Mouse (Mus musculus) activated CD4-positive, CD25-positive, alpha-beta regulatory T cell, adult 4 months (primary cell): ENCODE measurements around the gene Ccdc28a. TPM values are rescaled to one million over a fixed set of nuclear protein-coding genes. Genes with fewer than 3 reads are reported as not detected.

Source experiments
- ATAC-seq: one replicate; pipeline ENCODE4 v1.8.0; 2017
- polyA plus RNA-seq, 2 experiments: library from polyadenylated mRNA; unstranded; fragments of 100-300 nt; shearing (Covaris generic); gene quantifications; one replicate each; pipeline ENCODE4 v1.2.1; 2017

Ccdc28a gene
- polyA plus RNA-seq, 2 experiments from 2014 or later = 25.8 to 38.1 TPM

DNA sequence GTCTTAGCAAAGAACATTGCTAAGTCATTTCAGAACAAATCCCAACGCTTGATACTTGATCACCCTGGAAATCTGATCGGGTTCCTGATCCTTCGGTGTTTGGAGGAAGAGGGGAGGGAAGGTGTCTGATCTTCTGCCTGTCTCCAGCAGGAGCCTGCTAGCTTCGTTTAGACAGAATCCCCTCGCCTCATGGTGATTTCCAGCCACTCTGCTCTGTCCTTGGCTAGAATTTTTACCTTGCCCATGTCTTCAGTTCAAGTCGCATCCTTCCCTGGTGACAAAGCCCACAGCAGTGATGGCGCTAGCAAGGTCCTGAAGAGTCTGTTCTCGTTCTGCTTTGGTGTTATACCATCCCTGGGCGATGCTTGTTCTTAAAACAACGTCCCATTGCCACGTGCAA, 40.6 kb downstream of the Ccdc28a start:
- ATAC-seq = no peak

- ATAC-seq = peak; percentile 44
These were observed 41.6 kb downstream of the Ccdc28a start for GRCm38 (mm10) chr10:18193221-18193620.

GRCm38 (mm10) chr10:18191706-18192105, 43.1 kb downstream of the Ccdc28a start:
- no peak for ATAC-seq

DNA sequence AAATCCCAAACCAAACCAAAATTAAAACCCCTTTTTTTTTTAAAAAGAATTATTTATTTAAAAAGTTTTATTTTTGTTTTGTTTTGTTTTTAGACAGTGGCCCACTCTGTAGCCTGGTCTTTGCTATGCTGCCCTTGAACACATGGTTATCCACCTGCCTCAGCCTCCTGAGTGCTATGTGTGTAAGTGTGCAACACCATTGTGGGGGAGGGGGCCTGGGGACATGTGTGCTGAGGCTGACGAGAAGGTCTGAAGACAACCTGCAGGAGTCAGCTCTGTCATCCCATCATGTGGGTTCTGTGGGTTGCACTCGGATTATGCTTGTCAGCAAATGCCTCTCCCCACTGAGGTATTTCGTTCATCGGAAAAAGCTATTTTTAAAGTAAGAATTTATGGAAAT, 45.3 kb downstream of the Ccdc28a start:
- ATAC-seq = no peak

DNA sequence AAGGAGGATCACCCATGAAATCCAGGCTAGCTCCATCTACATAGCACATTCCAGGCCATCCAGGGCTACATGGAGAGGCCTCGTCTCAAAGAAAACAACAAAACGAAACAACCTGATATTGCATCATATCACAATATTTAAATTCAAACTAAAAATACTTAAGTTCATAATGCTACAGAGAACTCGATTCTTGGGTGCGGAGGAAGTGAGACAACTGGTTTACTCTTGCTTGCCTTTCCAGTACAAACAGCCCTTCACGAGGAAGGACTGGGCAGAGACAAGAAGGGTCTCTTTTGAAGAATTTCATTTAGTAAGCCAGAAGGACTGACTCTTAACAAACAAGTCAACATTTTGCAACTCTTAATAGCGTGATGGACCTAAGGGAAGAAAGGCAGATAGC, 46.2 kb downstream of the Ccdc28a start:
- no peak for ATAC-seq

- ATAC-seq = no peak
These were observed 52.6 kb downstream of the Ccdc28a start for GRCm38 (mm10) chr10:18182246-18182645.

GRCm38 (mm10) chr10:18177304-18177703, 57.5 kb downstream of the Ccdc28a start:
- no peak for ATAC-seq

GRCm38 (mm10) chr10:18176722-18177121, 58.1 kb downstream of the Ccdc28a start:
- ATAC-seq = no peak

GRCm38 (mm10) chr10:18175087-18175486, 59.7 kb downstream of the Ccdc28a start:
- no peak for ATAC-seq

Other genes with a start within 250 kb of the Ccdc28a start
- 100 to 1,000 TPM; 532 to 579 TPM for gene Abracl, start 211.7 kb downstream of the Ccdc28a start, polyA plus RNA-seq
- 10 to 100 TPM; 25.2 to 28.1 TPM for gene Reps1, start 179.1 kb downstream of the Ccdc28a start, polyA plus RNA-seq
- 1 to 10 TPM; 1.2 to 1.5 TPM for gene Ect2l, start 24.1 kb downstream of the Ccdc28a start, polyA plus RNA-seq
- under 1 TPM; 0.54 to 0.69 TPM for gene Nhsl1, start 84.0 kb upstream of the Ccdc28a start, polyA plus RNA-seq